Mouse (Mus musculus) CD4-positive naive resting alpha-beta T cell, adult 76 days (primary cell): ENCODE results near the gene Phkg2. TPM values are rescaled to one million over a fixed set of nuclear protein-coding genes. Genes with fewer than 3 reads are reported as not detected.

Experiments
- total RNA-seq: library from RNA; stranded (reverse); gene quantifications from one replicate; pipeline ENCODE4 v1.2.4, GENCODE M21; 2023

Gene Phkg2
- 139 TPM for total RNA-seq

GRCm38 (mm10) chr7:127572895-127573471 is at the start of gene Phkg2:
TSS of gene Phkg2 (plus strand) at chr7:127573340.

GRCm38 (mm10) chr7:127561340-127561858 is 11.7 kb upstream of the Phkg2 start, which contains the start of gene Tmem265:
TSS of gene Tmem265 (plus strand) at chr7:127561390.

GRCm38 (mm10) chr7:127588011-127588871 is 15.1 kb downstream of the Phkg2 start, which contains the start of the genes Ccdc189 and Rnf40:
TSS of gene Ccdc189 (minus strand) at chr7:127588595.
TSS of gene Rnf40 (plus strand) at chr7:127588767.

GRCm38 (mm10) chr7:127614891-127615843 is 42.0 kb downstream of the Phkg2 start, which contains the start of gene Zfp629:
TSS of gene Zfp629 (minus strand) at chr7:127615797.

Other genes with a start within 250 kb of the Phkg2 start
- 0.21 TPM for gene Zfp768, start 227.8 kb upstream of the Phkg2 start, total RNA-seq
- 23.2 TPM for gene Zfp747, start 197.3 kb upstream of the Phkg2 start, total RNA-seq
- 4.7 TPM for gene 9130019O22Rik, start 186.2 kb upstream of the Phkg2 start, total RNA-seq
- gene E430018J23Rik, start 179.7 kb upstream of the Phkg2 start, total RNA-seq: 14.9 TPM
- 12.5 TPM for gene Zfp764, start 166.5 kb upstream of the Phkg2 start, total RNA-seq
- 14.6 TPM for gene Zfp688, start 151.3 kb upstream of the Phkg2 start, total RNA-seq
- 9.8 TPM for gene Zfp689, start 124.2 kb upstream of the Phkg2 start, total RNA-seq
- 129 TPM for gene Prr14, start 113.7 kb upstream of the Phkg2 start, total RNA-seq
- 195 TPM for gene Fbrs, start 94.1 kb upstream of the Phkg2 start, total RNA-seq
- 267 TPM for gene Srcap, start 61.4 kb upstream of the Phkg2 start, total RNA-seq
- 40.4 TPM for gene Gm42715, start 53.8 kb upstream of the Phkg2 start, total RNA-seq
- gene Tmem265, start 11.9 kb upstream of the Phkg2 start, total RNA-seq: 10.0 TPM
- gene Ccdc189, start 15.3 kb downstream of the Phkg2 start, total RNA-seq: 0.38 TPM
- gene Rnf40, start 15.4 kb downstream of the Phkg2 start, total RNA-seq: 138 TPM
- gene Zfp629, start 42.5 kb downstream of the Phkg2 start, total RNA-seq: 2.9 TPM
- 21.5 TPM for gene Bcl7c, start 135.6 kb downstream of the Phkg2 start, total RNA-seq
- not detected for gene Ctf1, start 139.4 kb downstream of the Phkg2 start, total RNA-seq
- not detected for gene Ctf2, start 158.8 kb downstream of the Phkg2 start, total RNA-seq
- gene Fbxl19, start 171.2 kb downstream of the Phkg2 start, total RNA-seq: 5.2 TPM
- 6.8 TPM for gene Orai3, start 196.5 kb downstream of the Phkg2 start, total RNA-seq
- 85.9 TPM for gene Setd1a, start 203.3 kb downstream of the Phkg2 start, total RNA-seq
- 0.79 TPM for gene Gm49388, start 212.3 kb downstream of the Phkg2 start, total RNA-seq
- 4.5 TPM for gene Hsd3b7, start 227.3 kb downstream of the Phkg2 start, total RNA-seq